Mouse (Mus musculus) embryonic fibroblast, embryonic 13.5 days (primary cell): ENCODE data around the gene Gstp3.

Experiments
- CTCF ChIP-seq: IDR thresholded peaks from 2 replicates; pipeline ENCODE4 v1.5.1; 2011; ENCODE audit warnings: mild to moderate bottlenecking, control low read depth, low read length, moderate library complexity, borderline replicate concordance; ENCODE audit not compliant: insufficient read depth
- POLR2A ChIP-seq: IDR thresholded peaks from 2 replicates; pipeline ENCODE4 v1.6.1; 2011; ENCODE audit warnings: low read depth, mild to moderate bottlenecking, control low read depth, low read length, moderate library complexity

- TF ChIP-seq CTCF (no peak), POLR2A (no peak)
Observed at GRCm38 (mm10) chr19:4023185-4023584, 36.2 kb downstream of the Gstp3 start.
